Mouse (Mus musculus): ENCODE measurements at regions not wholly inside any gene's neighbourhood (a gene's known extent, or its start where the extent isn't known, plus 50 kb on each side); places are given as distances from the start of the nearest gene placed in this dataset.

DNA sequence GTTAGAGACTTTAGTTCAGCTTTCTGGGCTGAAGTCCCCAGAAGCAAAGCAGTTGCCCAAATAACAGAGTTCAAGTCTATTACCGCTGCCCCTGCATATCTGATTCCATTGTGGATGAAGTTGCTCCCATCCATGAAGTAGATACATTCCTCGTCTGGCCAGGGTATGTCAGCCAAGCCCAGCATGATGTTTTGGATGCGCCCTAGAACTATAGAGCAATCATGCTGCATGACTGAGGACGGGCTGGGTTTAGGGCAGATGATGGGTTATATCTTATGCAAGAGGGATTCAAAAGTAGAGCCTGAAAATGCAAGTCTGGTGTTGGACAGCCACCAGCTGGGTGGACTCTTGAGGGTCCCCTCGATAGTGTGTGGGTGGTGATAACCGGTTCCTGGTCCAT, 288.6 kb downstream of the Lyplal1 start:
- no peak for DNase-seq
- WGBS, result 93% methylated on average over 6 of the region's 6 CpGs
- Histone ChIP-seq H3K27ac (ENCODE audit: control insufficient read depth, insufficient read depth, low read length) (no peak overlapping the region), H3K27me3 (ENCODE audit: control insufficient read depth, insufficient read depth, low read length) (no peaks in the 10 kb centered on the region), H3K4me3 (ENCODE audit: control insufficient read depth, insufficient read depth, low read length) (no peak overlapping the region), H3K4me1 (replicated peaks; ENCODE audit: control insufficient read depth, insufficient read depth, low read length) (no peaks in the 10 kb centered on the region), H3K36me3 (ENCODE audit: control insufficient read depth, insufficient read depth, low read length) (no peaks in the 10 kb centered on the region)
- TF ChIP-seq CTCF (IDR thresholded peaks at IDR 0.05; ENCODE audit: borderline replicate concordance, control insufficient read depth, extremely low read depth, insufficient read depth, low read length, poor library complexity) (no peak), POLR2A (IDR thresholded peaks at IDR 0.05; ENCODE audit: control insufficient read depth, extremely low read depth, insufficient read depth, low read length, poor library complexity) (no peak)

DNA sequence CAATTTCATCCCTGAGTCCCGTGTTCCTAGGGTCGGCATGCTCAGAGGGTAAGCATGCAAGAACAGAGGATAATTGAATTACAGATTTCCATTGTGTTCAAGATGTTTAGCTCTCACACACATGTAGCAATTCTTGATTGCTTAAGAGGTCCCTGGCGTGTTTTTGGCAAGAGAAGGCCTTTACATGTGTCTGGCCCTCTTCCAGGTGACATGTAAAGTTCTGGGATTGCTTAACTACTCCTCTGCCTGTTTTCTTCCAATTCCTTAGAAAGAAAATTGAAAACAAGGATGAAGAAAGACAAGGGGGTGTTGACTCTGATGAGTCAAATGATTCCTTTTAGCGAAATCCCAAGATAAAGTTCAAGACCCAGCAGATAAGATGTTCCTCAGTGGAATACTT, 285.1 kb downstream of the Lyplal1 start:
- Histone ChIP-seq H3K4me3 (ENCODE audit: control insufficient read depth, insufficient read depth, low read length) (no peak overlapping the region), H3K27me3 (ENCODE audit: control insufficient read depth, insufficient read depth, low read length) (no peaks in the 10 kb centered on the region), H3K36me3 (ENCODE audit: control insufficient read depth, insufficient read depth, low read length) (no peaks in the 10 kb centered on the region), H3K27ac (ENCODE audit: control insufficient read depth, insufficient read depth, low read length) (no peak overlapping the region), H3K4me1 (replicated peaks; ENCODE audit: control insufficient read depth, insufficient read depth, low read length) (no peaks in the 10 kb centered on the region)
- WGBS, result 83% methylated on average over 4 of the region's 4 CpGs
- no peak for TF ChIP-seq POLR2A (IDR thresholded peaks at IDR 0.05; ENCODE audit: control insufficient read depth, extremely low read depth, insufficient read depth, low read length, poor library complexity)
- no peak for TF ChIP-seq CTCF (IDR thresholded peaks at IDR 0.05; ENCODE audit: borderline replicate concordance, control insufficient read depth, extremely low read depth, insufficient read depth, low read length, poor library complexity)
- no peak for DNase-seq

DNA sequence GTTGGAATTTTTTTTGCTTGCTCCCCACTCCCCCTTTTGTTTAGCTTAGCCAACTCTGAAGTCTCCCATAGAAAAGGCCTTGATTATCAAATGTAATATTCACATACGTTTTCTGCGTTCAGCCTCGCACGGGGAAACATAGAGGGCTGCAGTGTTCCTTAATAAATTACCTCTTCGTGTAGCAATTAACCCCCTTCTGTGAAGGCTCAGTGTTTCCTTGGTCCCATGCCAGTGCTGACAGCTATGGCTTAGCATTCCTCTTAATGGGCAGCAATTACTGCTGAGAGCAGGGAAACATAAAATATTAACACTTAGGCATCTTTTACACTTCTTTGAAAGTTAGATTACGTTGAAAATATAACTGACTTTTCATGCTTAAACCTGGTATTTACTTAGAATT, 282.9 kb downstream of the Lyplal1 start:
- DNase-seq, result no peak
- WGBS, result 87% methylated on average over 6 of the region's 6 CpGs

DNA sequence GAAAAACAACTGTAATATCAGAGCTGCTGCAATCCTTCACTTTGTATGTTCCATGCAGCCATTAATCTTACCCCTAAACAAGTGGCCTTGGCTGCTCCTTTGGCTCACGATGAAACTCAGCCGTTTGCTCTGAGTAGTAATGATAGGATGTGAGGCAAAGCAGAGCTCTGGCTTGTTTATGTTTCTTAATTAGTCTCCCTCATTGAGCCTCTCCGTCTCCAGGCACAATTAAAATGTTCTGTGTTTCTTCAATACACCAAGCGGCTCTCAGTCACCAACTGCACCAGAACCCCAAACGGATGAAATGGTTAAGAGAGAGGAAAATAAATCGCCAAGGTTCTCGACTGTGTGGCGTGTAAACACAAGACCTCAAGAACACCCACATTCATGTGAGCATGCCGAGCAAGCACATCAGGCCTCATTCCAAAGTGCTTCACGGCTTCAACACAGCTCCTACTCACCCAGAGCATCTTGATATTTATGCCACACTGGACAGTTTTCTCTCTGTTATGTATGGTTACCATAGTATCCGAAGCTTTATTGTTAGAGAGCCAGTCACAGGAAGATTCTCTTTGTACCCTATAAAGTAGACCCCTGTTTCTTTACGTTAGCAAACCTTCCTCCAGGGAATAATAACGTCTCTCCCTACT, 280.4 kb downstream of the Lyplal1 start:
- H3K36me3 ChIP-seq (ENCODE audit: control insufficient read depth, insufficient read depth, low read length), result no peaks in the 10 kb centered on the region
- no peaks in the 10 kb centered on the region for H3K4me1 ChIP-seq (replicated peaks; ENCODE audit: control insufficient read depth, insufficient read depth, low read length)
- no peak overlapping the region for H3K27ac ChIP-seq (ENCODE audit: control insufficient read depth, insufficient read depth, low read length)
- H3K4me3 ChIP-seq (ENCODE audit: control insufficient read depth, insufficient read depth, low read length), result no peak overlapping the region
- DNase-seq, result no peak
- 74% methylated on average over 13 of the region's 13 CpGs for WGBS
- no peak for TF ChIP-seq CTCF (IDR thresholded peaks at IDR 0.05; ENCODE audit: borderline replicate concordance, control insufficient read depth, extremely low read depth, insufficient read depth, low read length, poor library complexity)
- no peak for TF ChIP-seq POLR2A (IDR thresholded peaks at IDR 0.05; ENCODE audit: control insufficient read depth, extremely low read depth, insufficient read depth, low read length, poor library complexity)
- no peaks in the 10 kb centered on the region for H3K27me3 ChIP-seq (ENCODE audit: control insufficient read depth, insufficient read depth, low read length)

More for the DNA sequence above, 282.9 kb downstream of the Lyplal1 start:
- no peaks in the 10 kb centered on the region for H3K4me1 ChIP-seq (replicated peaks; ENCODE audit: control insufficient read depth, insufficient read depth, low read length)
- H3K4me3 ChIP-seq (ENCODE audit: control insufficient read depth, insufficient read depth, low read length), result no peak overlapping the region
- no peaks in the 10 kb centered on the region for H3K36me3 ChIP-seq (ENCODE audit: control insufficient read depth, insufficient read depth, low read length)
- H3K27ac ChIP-seq (ENCODE audit: control insufficient read depth, insufficient read depth, low read length), result no peak overlapping the region
- H3K27me3 ChIP-seq (ENCODE audit: control insufficient read depth, insufficient read depth, low read length), result no peaks in the 10 kb centered on the region
- no peak for TF ChIP-seq CTCF (IDR thresholded peaks at IDR 0.05; ENCODE audit: borderline replicate concordance, control insufficient read depth, extremely low read depth, insufficient read depth, low read length, poor library complexity)

DNA sequence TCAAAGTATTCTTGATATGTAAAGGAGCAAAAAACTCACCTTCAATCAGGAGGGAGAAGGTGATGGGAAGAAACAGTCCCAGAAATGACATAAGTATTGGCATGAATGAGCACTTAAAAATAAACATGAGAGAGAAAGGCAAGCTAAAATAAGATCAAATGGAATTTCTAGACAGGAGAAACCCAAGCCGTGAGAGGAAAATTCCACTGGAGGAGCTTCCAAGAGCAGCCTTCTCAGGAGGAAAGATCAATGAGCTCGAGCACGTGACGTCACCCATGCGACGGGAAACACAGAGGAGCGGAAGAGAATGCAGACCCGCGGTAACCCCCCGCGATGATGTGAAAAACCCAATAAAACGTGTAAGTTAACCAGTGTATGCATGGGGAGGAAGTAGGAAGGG, 274.6 kb downstream of the Lyplal1 start:
- H3K27ac ChIP-seq (ENCODE audit: control insufficient read depth, insufficient read depth, low read length), result no peak overlapping the region
- TF ChIP-seq CTCF (IDR thresholded peaks at IDR 0.05; ENCODE audit: borderline replicate concordance, control insufficient read depth, extremely low read depth, insufficient read depth, low read length, poor library complexity), result no peak
- no peak for TF ChIP-seq POLR2A (IDR thresholded peaks at IDR 0.05; ENCODE audit: control insufficient read depth, extremely low read depth, insufficient read depth, low read length, poor library complexity)
- no peaks in the 10 kb centered on the region for H3K27me3 ChIP-seq (ENCODE audit: control insufficient read depth, insufficient read depth, low read length)
- no peak for DNase-seq
- H3K36me3 ChIP-seq (ENCODE audit: control insufficient read depth, insufficient read depth, low read length), result no peaks in the 10 kb centered on the region
- 93% methylated on average over 12 of the region's 12 CpGs for WGBS
- H3K4me3 ChIP-seq (ENCODE audit: control insufficient read depth, insufficient read depth, low read length), result no peak overlapping the region
- H3K4me1 ChIP-seq (replicated peaks; ENCODE audit: control insufficient read depth, insufficient read depth, low read length), result no peaks in the 10 kb centered on the region

DNA sequence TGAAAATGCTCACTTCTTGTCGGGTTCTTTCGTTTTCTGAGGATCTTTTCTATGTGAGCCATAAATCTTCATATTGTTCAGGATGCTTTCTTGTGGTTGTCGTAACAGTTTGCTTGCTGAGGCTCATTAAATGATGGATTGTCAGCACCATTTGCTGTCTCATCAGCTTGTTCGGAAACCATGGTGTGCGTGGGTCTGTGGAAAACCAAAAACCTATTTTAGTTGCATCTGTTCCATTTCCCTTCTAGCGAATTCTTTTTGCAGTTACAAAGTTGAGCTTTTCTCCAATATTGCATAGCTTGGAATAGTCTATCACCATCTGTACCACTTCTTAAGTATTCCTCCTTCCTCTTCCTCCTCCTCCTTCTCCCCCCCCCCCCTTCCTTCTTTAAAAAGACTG, 269.9 kb downstream of the Lyplal1 start:
- WGBS, result 76% methylated on average over 6 of the region's 6 CpGs
- TF ChIP-seq POLR2A (IDR thresholded peaks at IDR 0.05; ENCODE audit: control insufficient read depth, extremely low read depth, insufficient read depth, low read length, poor library complexity) (no peak), CTCF (IDR thresholded peaks at IDR 0.05; ENCODE audit: borderline replicate concordance, control insufficient read depth, extremely low read depth, insufficient read depth, low read length, poor library complexity) (no peak)
- H3K27me3 ChIP-seq (ENCODE audit: control insufficient read depth, insufficient read depth, low read length), result no peaks in the 10 kb centered on the region
- no peak overlapping the region for H3K4me3 ChIP-seq (ENCODE audit: control insufficient read depth, insufficient read depth, low read length)
- no peak overlapping the region for H3K27ac ChIP-seq (ENCODE audit: control insufficient read depth, insufficient read depth, low read length)
- no peaks in the 10 kb centered on the region for H3K4me1 ChIP-seq (replicated peaks; ENCODE audit: control insufficient read depth, insufficient read depth, low read length)
- H3K36me3 ChIP-seq (ENCODE audit: control insufficient read depth, insufficient read depth, low read length), result no peaks in the 10 kb centered on the region
- DNase-seq, result no peak

DNA sequence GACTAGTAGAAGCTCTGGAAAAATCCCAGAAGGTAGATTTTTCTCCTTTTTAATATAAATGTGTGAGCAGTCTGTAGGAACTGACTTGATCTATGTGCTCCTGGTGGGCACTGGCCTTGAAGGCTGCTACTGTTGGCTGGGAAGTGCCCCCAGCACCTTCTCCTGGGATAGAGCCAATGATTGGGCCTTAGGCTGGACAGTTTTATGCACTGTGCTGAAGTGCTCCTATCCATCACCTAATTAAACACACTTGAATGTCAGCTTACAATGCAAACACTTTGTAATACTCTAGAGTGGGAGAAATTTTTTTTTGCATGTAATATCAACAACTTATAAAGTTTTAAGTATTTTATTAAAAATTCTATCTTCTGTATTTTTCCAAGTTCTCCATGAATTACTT, 266.5 kb downstream of the Lyplal1 start:
- Histone ChIP-seq H3K4me3 (ENCODE audit: control insufficient read depth, insufficient read depth, low read length) (no peak overlapping the region), H3K4me1 (replicated peaks; ENCODE audit: control insufficient read depth, insufficient read depth, low read length) (no peaks in the 10 kb centered on the region), H3K36me3 (ENCODE audit: control insufficient read depth, insufficient read depth, low read length) (no peaks in the 10 kb centered on the region), H3K27ac (ENCODE audit: control insufficient read depth, insufficient read depth, low read length) (no peak overlapping the region), H3K27me3 (ENCODE audit: control insufficient read depth, insufficient read depth, low read length) (no peaks in the 10 kb centered on the region)
- DNase-seq, result no peak
- TF ChIP-seq CTCF (IDR thresholded peaks at IDR 0.05; ENCODE audit: borderline replicate concordance, control insufficient read depth, extremely low read depth, insufficient read depth, low read length, poor library complexity) (no peak), POLR2A (IDR thresholded peaks at IDR 0.05; ENCODE audit: control insufficient read depth, extremely low read depth, insufficient read depth, low read length, poor library complexity) (no peak)
